Mouse (Mus musculus): ENCODE measurements around the gene Zfp683. TPM values are rescaled to one million over a fixed set of nuclear protein-coding genes. Genes with fewer than 3 reads are reported as not detected.

Gene Zfp683
- polyA plus RNA-seq, 1 experiment from 2014 or later: not detected

GRCm38 (mm10) chr4:134061166-134061830 lies 7.7 kb downstream of the Zfp683 start:
- no peaks in the 10 kb centered on the region for H3K36me3 ChIP-seq (ENCODE audit: control insufficient read depth, insufficient read depth, low read length)
- H3K9ac ChIP-seq (ENCODE audit: low read depth, low read length): no peak overlapping the region
- H3K27ac ChIP-seq (ENCODE audit: low read depth, low read length): no peak overlapping the region
- no peaks in the 10 kb centered on the region for H3K9me3 ChIP-seq (ENCODE audit: control insufficient read depth, low read length)
- no peak overlapping the region for H3K4me3 ChIP-seq (ENCODE audit: low read depth, low read length)
- WGBS: 66% methylated on average over 18 of the region's 18 CpGs
- no peak for ATAC-seq (ENCODE audit: low FRiP score)
- DNase-seq (ENCODE audit: low spot score): no peak
- no peaks in the 10 kb centered on the region for H3K4me1 ChIP-seq (replicated peaks; ENCODE audit: control insufficient read depth, insufficient read depth, low read length)
- H3K27me3 ChIP-seq (ENCODE audit: control insufficient read depth, insufficient read depth, low read length): peaks cover 6% of the 10 kb centered on the region
- no peak overlapping the region for H3K4me2 ChIP-seq (replicated peaks; ENCODE audit: low read depth, low read length)

GRCm38 (mm10) chr4:134061944-134062446 lies 8.4 kb downstream of the Zfp683 start:
- no peak overlapping the region for H3K9ac ChIP-seq (ENCODE audit: low read depth, low read length)
- no peak overlapping the region for H3K4me2 ChIP-seq (replicated peaks; ENCODE audit: low read depth, low read length)
- H3K4me1 ChIP-seq (replicated peaks; ENCODE audit: control insufficient read depth, insufficient read depth, low read length): no peaks in the 10 kb centered on the region
- no peak for DNase-seq (ENCODE audit: low spot score)
- no peak overlapping the region for H3K27ac ChIP-seq (ENCODE audit: low read depth, low read length)
- peaks cover 6% of the 10 kb centered on the region for H3K27me3 ChIP-seq (ENCODE audit: control insufficient read depth, insufficient read depth, low read length)
- H3K9me3 ChIP-seq (ENCODE audit: control insufficient read depth, low read length): no peaks in the 10 kb centered on the region
- ATAC-seq (ENCODE audit: low FRiP score): no peak
- H3K4me3 ChIP-seq (ENCODE audit: low read depth, low read length): no peak overlapping the region
- H3K36me3 ChIP-seq (ENCODE audit: control insufficient read depth, insufficient read depth, low read length): no peaks in the 10 kb centered on the region
- WGBS: 47% methylated on average over 8 of the region's 8 CpGs

- DNase-seq (ENCODE audit: low spot score) (no peak), ATAC-seq (ENCODE audit: low FRiP score) (no peak)
- Histone ChIP-seq H3K27me3 (ENCODE audit: control insufficient read depth, insufficient read depth, low read length) (peaks cover 6% of the 10 kb centered on the region), H3K4me2 (replicated peaks; ENCODE audit: low read depth, low read length) (no peak overlapping the region), H3K9me3 (ENCODE audit: control insufficient read depth, low read length) (no peaks in the 10 kb centered on the region), H3K4me1 (replicated peaks; ENCODE audit: control insufficient read depth, insufficient read depth, low read length) (no peaks in the 10 kb centered on the region), H3K9ac (ENCODE audit: low read depth, low read length) (no peak overlapping the region), H3K36me3 (ENCODE audit: control insufficient read depth, insufficient read depth, low read length) (no peaks in the 10 kb centered on the region), H3K27ac (ENCODE audit: low read depth, low read length) (no peak overlapping the region), H3K4me3 (ENCODE audit: low read depth, low read length) (no peak overlapping the region)
- WGBS: 77% methylated on average over 7 of the region's 8 CpGs
Measured at GRCm38 (mm10) chr4:134062561-134062960, 8.9 kb downstream of the Zfp683 start.

GRCm38 (mm10) chr4:134065431-134066004 lies 11.9 kb downstream of the Zfp683 start:
- Histone ChIP-seq H3K27ac (ENCODE audit: low read depth, low read length) (no peak overlapping the region), H3K9ac (ENCODE audit: low read depth, low read length) (no peak overlapping the region), H3K4me3 (ENCODE audit: low read depth, low read length) (no peak overlapping the region), H3K4me2 (replicated peaks; ENCODE audit: low read depth, low read length) (no peak overlapping the region), H3K9me3 (ENCODE audit: control insufficient read depth, low read length) (no peaks in the 10 kb centered on the region), H3K4me1 (replicated peaks; ENCODE audit: control insufficient read depth, insufficient read depth, low read length) (no peaks in the 10 kb centered on the region), H3K36me3 (ENCODE audit: control insufficient read depth, insufficient read depth, low read length) (no peaks in the 10 kb centered on the region), H3K27me3 (ENCODE audit: control insufficient read depth, insufficient read depth, low read length) (peaks cover 6% of the 10 kb centered on the region)
- no peak for ATAC-seq (ENCODE audit: low FRiP score)
- no peak for DNase-seq (ENCODE audit: low spot score)
- 22% methylated on average over 23 of the region's 23 CpGs for WGBS

GRCm38 (mm10) chr4:134067383-134067782 lies 13.7 kb downstream of the Zfp683 start:
- ATAC-seq (ENCODE audit: low FRiP score) (no peak), DNase-seq (ENCODE audit: low spot score) (no peak)
- Histone ChIP-seq H3K9ac (ENCODE audit: low read depth, low read length) (no peak overlapping the region), H3K27ac (ENCODE audit: low read depth, low read length) (no peak overlapping the region), H3K27me3 (ENCODE audit: control insufficient read depth, insufficient read depth, low read length) (peaks cover 6% of the 10 kb centered on the region), H3K9me3 (ENCODE audit: control insufficient read depth, low read length) (no peaks in the 10 kb centered on the region), H3K4me2 (replicated peaks; ENCODE audit: low read depth, low read length) (no peak overlapping the region), H3K4me1 (replicated peaks; ENCODE audit: control insufficient read depth, insufficient read depth, low read length) (no peaks in the 10 kb centered on the region), H3K36me3 (ENCODE audit: control insufficient read depth, insufficient read depth, low read length) (no peaks in the 10 kb centered on the region), H3K4me3 (ENCODE audit: low read depth, low read length) (no peak overlapping the region)
- 90% methylated on average over 8 of the region's 8 CpGs for WGBS

GRCm38 (mm10) chr4:134067833-134068544 lies 14.4 kb downstream of the Zfp683 start:
- Histone ChIP-seq H3K4me2 (replicated peaks; ENCODE audit: low read depth, low read length) (no peak overlapping the region), H3K9ac (ENCODE audit: low read depth, low read length) (no peak overlapping the region), H3K4me1 (replicated peaks; ENCODE audit: control insufficient read depth, insufficient read depth, low read length) (no peaks in the 10 kb centered on the region), H3K4me3 (ENCODE audit: low read depth, low read length) (no peak overlapping the region), H3K36me3 (ENCODE audit: control insufficient read depth, insufficient read depth, low read length) (no peaks in the 10 kb centered on the region), H3K27ac (ENCODE audit: low read depth, low read length) (no peak overlapping the region), H3K9me3 (ENCODE audit: control insufficient read depth, low read length) (no peaks in the 10 kb centered on the region), H3K27me3 (ENCODE audit: control insufficient read depth, insufficient read depth, low read length) (peaks cover 6% of the 10 kb centered on the region)
- 84% methylated on average over 7 of the region's 7 CpGs for WGBS
- no peak for ATAC-seq (ENCODE audit: low FRiP score)
- DNase-seq (ENCODE audit: low spot score): no peak

- no peak for DNase-seq (ENCODE audit: low spot score)
Measured at GRCm38 (mm10) chr4:134068793-134069580, 15.3 kb downstream of the Zfp683 start.

GRCm38 (mm10) chr4:134078694-134079093 lies 25.1 kb downstream of the Zfp683 start:
- Histone ChIP-seq H3K9ac (ENCODE audit: low read depth, low read length) (no peak overlapping the region), H3K4me2 (replicated peaks; ENCODE audit: low read depth, low read length) (no peak overlapping the region), H3K27ac (ENCODE audit: low read depth, low read length) (no peak overlapping the region), H3K9me3 (ENCODE audit: control insufficient read depth, low read length) (no peaks in the 10 kb centered on the region), H3K27me3 (ENCODE audit: control insufficient read depth, insufficient read depth, low read length) (peaks cover 12% of the 10 kb centered on the region), H3K36me3 (ENCODE audit: control insufficient read depth, insufficient read depth, low read length) (no peaks in the 10 kb centered on the region), H3K4me3 (ENCODE audit: low read depth, low read length) (no peak overlapping the region), H3K4me1 (replicated peaks; ENCODE audit: control insufficient read depth, insufficient read depth, low read length) (peaks cover 10% of the 10 kb centered on the region)
- DNase-seq (ENCODE audit: low spot score) (peak; percentile 69), ATAC-seq (ENCODE audit: low FRiP score) (no peak)
- WGBS: 22% methylated on average over 3 of the region's 3 CpGs

More at GRCm38 (mm10) chr4:134068793-134069580, 15.3 kb downstream of the Zfp683 start:
- Histone ChIP-seq H3K27me3 (ENCODE audit: control insufficient read depth, insufficient read depth, low read length) (peaks cover 6% of the 10 kb centered on the region), H3K4me3 (ENCODE audit: low read depth, low read length) (no peak overlapping the region), H3K27ac (ENCODE audit: low read depth, low read length) (no peak overlapping the region), H3K4me2 (replicated peaks; ENCODE audit: low read depth, low read length) (no peak overlapping the region), H3K9ac (ENCODE audit: low read depth, low read length) (no peak overlapping the region), H3K9me3 (ENCODE audit: control insufficient read depth, low read length) (no peaks in the 10 kb centered on the region), H3K36me3 (ENCODE audit: control insufficient read depth, insufficient read depth, low read length) (no peaks in the 10 kb centered on the region), H3K4me1 (replicated peaks; ENCODE audit: control insufficient read depth, insufficient read depth, low read length) (no peaks in the 10 kb centered on the region)
- ATAC-seq (ENCODE audit: low FRiP score): no peak
- WGBS: 83% methylated on average over 4 of the region's 4 CpGs

Measured in hindbrain, embryonic 11.5 days (tissue).